Mouse (Mus musculus) cortical plate, adult 2 months (tissue): ENCODE measurements around the gene Kdm5b.

Experiments
- CTCF ChIP-seq: fragments of 200-500 bp; IDR thresholded peaks from 2 replicates; pipeline ENCODE4 v1.5.1; 2011; ENCODE audit warnings: mild to moderate bottlenecking, control low read depth, low read length; ENCODE audit not compliant: insufficient read depth; ENCODE audit errors: extremely low read depth
- POLR2A ChIP-seq: fragments of 200-500 bp; IDR thresholded peaks from 2 replicates; pipeline ENCODE4 v1.6.1; 2011; ENCODE audit warnings: mild to moderate bottlenecking, low read length, control low read depth; ENCODE audit not compliant: insufficient read depth; ENCODE audit errors: extremely low read depth

GRCm38 (mm10) chr1:134561770-134562143 lies 1.8 kb downstream of the Kdm5b start:
- TF ChIP-seq CTCF (no peak), POLR2A (no peak)
